ENCODE assay signal across 9 mouse cellular contexts in genomic region chr19:6489030-6489429, GRCm38 (mm10). TPM values are rescaled to one million over a fixed set of nuclear protein-coding genes. Genes with fewer than 3 reads are reported as not detected.
DNase-seq lines count a peak whose midpoint lies in the region; TF ChIP-seq lines count a peak whose summit lies in the region.
"Had no signal": no experiment of that assay in that cellular context is flagged by ENCODE, and none has a peak within 500 bp of the region (broad histone marks: within the 10 kb centered on the region; RNA-seq: fewer than 3 reads in every experiment).

No protein-coding gene starts in this region.

- H3K4me3 ChIP-seq in ES-Bruce4 (ENCODE audit: low read depth, low read length) = no peak overlapping the region
- no peak overlapping the region for H3K4me3 ChIP-seq in forebrain, embryonic 10.5 days
- H3K4me3 ChIP-seq: heart, embryonic 15.5 days had no signal

- H3K4me1 ChIP-seq in ES-Bruce4 (ENCODE audit: control insufficient read depth, insufficient read depth, low read length) = no peaks in the 10 kb centered on the region
- H3K4me1 ChIP-seq in forebrain, embryonic 10.5 days = peaks cover 22% of the 10 kb centered on the region
- H3K4me1 ChIP-seq: heart, embryonic 15.5 days had no signal

- peak; percentile 95 for TF ChIP-seq CTCF in ES-Bruce4 (IDR thresholded peaks at IDR 0.05; ENCODE audit: low read depth, low read length)

- peak; percentile 71 for DNase-seq in brain, embryonic 18.5 days (ENCODE audit: low read depth, low spot score)
- peak; percentile 86 for DNase-seq in forebrain, embryonic 10.5 days (ENCODE audit: extremely low spot score, low spot score)
- DNase-seq in heart, postnatal 36 days = peak; percentile 80 to 88
- peak; percentile 90 for DNase-seq in layer of hippocampus, adult 11-12 months (ENCODE audit: low spot score)
- peak; percentile 91 for DNase-seq in lung, postnatal 10 days
- DNase-seq in retina, adult 2 months (ENCODE audit: low read depth, low spot score) = peak; percentile 73
- DNase-seq in thymus, postnatal 25 days = peak; percentile 83

- H3K9ac ChIP-seq in ES-Bruce4 (ENCODE audit: low read depth, poor library complexity, severe bottlenecking) = no peak overlapping the region
- H3K9ac ChIP-seq: heart, embryonic 15.5 days had no signal

- intact Hi-C loops in heart, postnatal 36 days (cut with DNase I) = loop anchor here (1.0 to 5.0 kb wide), 3 partner anchors 88 to 533 kb away; no protein-coding TSS in a partner anchor

- H3K27me3 ChIP-seq in ES-Bruce4 (ENCODE audit: control insufficient read depth, insufficient read depth, low read length, poor library complexity, severe bottlenecking) = no peaks in the 10 kb centered on the region
- H3K27me3 ChIP-seq in forebrain, embryonic 10.5 days (ENCODE audit: poor library complexity, severe bottlenecking) = peaks cover 69% of the 10 kb centered on the region

- H3K9me3 ChIP-seq in ES-Bruce4 (replicated peaks; ENCODE audit: control insufficient read depth, insufficient read depth, low read length, poor library complexity, severe bottlenecking) = no peaks in the 10 kb centered on the region
- no peaks in the 10 kb centered on the region for H3K9me3 ChIP-seq in forebrain, embryonic 10.5 days
- H3K9me3 ChIP-seq: heart, embryonic 15.5 days had no signal

- no peak for TF ChIP-seq POLR2A in ES-Bruce4 (IDR thresholded peaks at IDR 0.05; ENCODE audit: insufficient read depth, low read length)

- H3K36me3 ChIP-seq in ES-Bruce4 (ENCODE audit: control insufficient read depth, insufficient read depth, low read length, poor library complexity, severe bottlenecking) = no peaks in the 10 kb centered on the region
- no peaks in the 10 kb centered on the region for H3K36me3 ChIP-seq in forebrain, embryonic 10.5 days (replicated peaks)
- H3K36me3 ChIP-seq: heart, embryonic 15.5 days had no signal

- no peak overlapping the region for H3K27ac ChIP-seq in ES-Bruce4 (ENCODE audit: insufficient read depth, low read length)
- H3K27ac ChIP-seq in forebrain, embryonic 10.5 days = no peak overlapping the region
- H3K27ac ChIP-seq: heart, embryonic 15.5 days had no signal

- WGBS in forebrain, embryonic 10.5 days = 0% methylated on average over 4 of the region's 4 CpGs

- no peak for TF ChIP-seq EP300 in ES-Bruce4 (IDR thresholded peaks at IDR 0.05; ENCODE audit: insufficient read depth, low read depth, low read length)

RNA-seq across cellular contexts. Expression of gene Slc22a12, which starts 53.8 kb away (rescaled TPM):
- not detected in 2 replicates for polyA plus RNA-seq in ES-Bruce4 (2011; ENCODE audit: insufficient read depth, insufficient read length, low read depth, missing spikeins)
- not detected in 2 replicates for polyA plus RNA-seq in forebrain, embryonic 10.5 days (2016; fragmentation: Nextera tagmentation; extraction: Ambion mirVana)
- not detected for total RNA-seq in heart, postnatal 36 days (2021)
- polyA plus RNA-seq: heart, embryonic 15.5 days had no signal
